Mouse (Mus musculus) limb, embryonic 10.5 days (tissue): ENCODE results near the gene Nkain2. TPM values are rescaled to one million over a fixed set of nuclear protein-coding genes. Genes with fewer than 3 reads are reported as not detected.
"Not testable (repeated sequence)": the region's sequence is repeated elsewhere in the genome, so short reads cannot be mapped to it uniquely, and the experiment has no call there.

Source experiments
- DNase-seq: peaks from one replicate; pipeline ENCODE4 v3.0.0-alpha.2; 2017; ENCODE audit warnings: low spot score
- H3K27ac ChIP-seq: fragments of 300-500 bp; sonication (generic); 2 replicates; pipeline ENCODE4 v1.5.1; 2016; ENCODE audit warnings: mild to moderate bottlenecking
- H3K27me3 ChIP-seq: fragments of 300-500 bp; sonication (generic); 2 replicates; pipeline ENCODE4 v1.6.1; 2016; ENCODE audit warnings: low read depth, mild to moderate bottlenecking; ENCODE audit not compliant: poor library complexity, severe bottlenecking
- H3K36me3 ChIP-seq: fragments of 300-500 bp; sonication (generic); 2 replicates; pipeline ENCODE4 v1.6.1; 2016; ENCODE audit warnings: mild to moderate bottlenecking, moderate library complexity
- H3K4me1 ChIP-seq: fragments of 300-500 bp; sonication (generic); 2 replicates; pipeline ENCODE4 v1.6.1; 2016
- H3K4me3 ChIP-seq: fragments of 300-500 bp; sonication (generic); 2 replicates; pipeline ENCODE4 v1.5.1; 2016; ENCODE audit warnings: mild to moderate bottlenecking, moderate library complexity
- H3K9me3 ChIP-seq: fragments of 300-500 bp; sonication (generic); replicated peaks from 2 replicates; pipeline ENCODE4 v1.6.1; 2016; ENCODE audit warnings: mild to moderate bottlenecking
- WGBS: fragments of 180-500 bp; shearing (Covaris S2); methylation state at CpG from one replicate; pipeline ENCODE4 v1.1.7; 2016; 5-methylcytosine and 5-hydroxymethylcytosine counted together
- polyA plus RNA-seq: library from polyadenylated mRNA; unstranded; fragments of >200 nt; fragmentation: Nextera tagmentation; extraction: Ambion mirVana; gene quantifications from 2 replicates; pipeline ENCODE4 v1.2.1, GENCODE M21; 2016

Nkain2 gene
- polyA plus RNA-seq, 1 experiment from 2014 or later, result 0.18 TPM

GRCm38 (mm10) chr10:32706579-32706978 is 183.7 kb downstream of the Nkain2 start:
- H3K9me3 ChIP-seq, DNase-seq, H3K4me1 ChIP-seq, H3K36me3 ChIP-seq, H3K27ac ChIP-seq, H3K27me3 ChIP-seq, H3K4me3 ChIP-seq: not testable (repeated sequence)
- 87% methylated on average over 1 of the region's 1 CpGs for WGBS

GRCm38 (mm10) chr10:32696661-32697060 is 193.6 kb downstream of the Nkain2 start:
- Histone ChIP-seq H3K4me1 (no peaks in the 10 kb centered on the region), H3K27ac (no peak overlapping the region), H3K27me3 (no peaks in the 10 kb centered on the region), H3K4me3 (no peak overlapping the region), H3K9me3 (no peaks in the 10 kb centered on the region), H3K36me3 (no peaks in the 10 kb centered on the region)
- no peak for DNase-seq
- 95% methylated on average over 2 of the region's 2 CpGs for WGBS

GRCm38 (mm10) chr10:32684548-32684947 is 205.7 kb downstream of the Nkain2 start:
- no peak overlapping the region for H3K4me3 ChIP-seq
- H3K27ac ChIP-seq, result no peak overlapping the region
- H3K36me3 ChIP-seq, result no peaks in the 10 kb centered on the region
- H3K9me3 ChIP-seq, result no peaks in the 10 kb centered on the region
- no peak for DNase-seq
- no peaks in the 10 kb centered on the region for H3K27me3 ChIP-seq
- no peaks in the 10 kb centered on the region for H3K4me1 ChIP-seq

DNA sequence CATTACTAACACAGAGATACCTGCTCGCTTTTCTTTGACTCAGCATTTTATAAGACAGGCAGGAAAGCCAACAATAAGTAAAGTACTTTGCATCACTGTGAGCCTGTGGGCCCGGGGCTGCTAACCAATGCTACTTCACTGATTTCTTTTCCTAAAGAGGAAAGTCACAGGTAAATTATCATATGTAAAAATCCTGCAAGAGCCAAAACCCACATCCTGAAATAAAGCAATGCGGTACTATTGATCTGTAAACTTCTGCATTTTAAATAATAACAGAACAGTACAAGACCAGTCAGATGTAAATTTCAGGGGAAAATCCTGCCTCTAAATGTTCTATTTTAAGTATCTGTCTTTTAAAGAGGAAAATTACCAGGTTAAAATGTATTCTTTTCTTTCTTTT is 250.0 kb downstream of the Nkain2 start:
- no peaks in the 10 kb centered on the region for H3K4me1 ChIP-seq
- no peak for DNase-seq
- H3K27ac ChIP-seq, result no peak overlapping the region
- WGBS, result 66% methylated on average over 3 of the region's 3 CpGs
- no peak overlapping the region for H3K4me3 ChIP-seq
- no peaks in the 10 kb centered on the region for H3K9me3 ChIP-seq
- H3K27me3 ChIP-seq, result no peaks in the 10 kb centered on the region
- no peaks in the 10 kb centered on the region for H3K36me3 ChIP-seq

DNA sequence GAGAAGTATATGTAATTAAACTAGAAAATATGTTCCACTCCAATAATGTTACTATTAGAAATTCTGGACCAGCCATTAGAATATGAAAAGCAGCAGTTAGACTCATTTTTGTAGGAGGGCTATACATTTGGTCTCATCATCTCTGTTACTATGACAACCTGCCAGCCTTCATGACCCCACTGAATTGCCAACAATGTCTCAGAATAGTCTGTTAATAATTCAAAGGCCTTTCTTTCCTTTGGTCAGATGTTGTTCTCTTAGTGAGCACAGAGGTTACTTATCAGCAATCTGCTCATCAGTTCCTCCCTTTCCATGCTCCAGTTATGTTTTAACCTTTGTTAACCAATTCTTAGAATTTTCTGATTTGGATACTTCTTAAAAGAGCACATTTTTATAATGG is 251.1 kb downstream of the Nkain2 start:
- Histone ChIP-seq H3K4me3 (no peak overlapping the region), H3K27me3 (no peaks in the 10 kb centered on the region)

DNA sequence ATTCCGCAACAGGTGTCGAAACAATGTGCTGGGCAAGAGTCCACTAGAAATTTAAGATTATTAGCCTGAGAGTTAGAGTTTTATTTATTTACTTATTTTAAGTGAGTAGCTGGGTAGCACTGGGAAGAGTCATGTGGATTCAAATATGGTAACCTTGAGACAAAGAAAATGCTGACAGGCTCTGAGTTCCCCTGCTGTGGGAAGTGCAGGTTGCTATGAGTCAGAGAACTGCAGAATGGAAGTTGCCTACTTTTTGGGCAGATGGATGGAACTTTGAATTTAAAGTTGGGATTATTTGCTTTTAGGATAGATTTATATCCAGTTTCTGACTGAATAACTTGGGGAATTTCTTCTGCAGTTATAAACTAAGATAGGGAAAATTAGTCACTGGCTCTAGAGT is 259.2 kb downstream of the Nkain2 start:
- H3K36me3 ChIP-seq, result no peaks in the 10 kb centered on the region
- H3K4me3 ChIP-seq, result no peak overlapping the region
- 96% methylated on average over 2 of the region's 2 CpGs for WGBS
- no peak overlapping the region for H3K27ac ChIP-seq
- DNase-seq, result no peak
- H3K27me3 ChIP-seq, result no peaks in the 10 kb centered on the region
- no peaks in the 10 kb centered on the region for H3K9me3 ChIP-seq
- H3K4me1 ChIP-seq, result no peaks in the 10 kb centered on the region

More for the DNA sequence above, 251.1 kb downstream of the Nkain2 start:
- no peaks in the 10 kb centered on the region for H3K9me3 ChIP-seq
- no peak for DNase-seq
- no peaks in the 10 kb centered on the region for H3K4me1 ChIP-seq
- H3K36me3 ChIP-seq, result no peaks in the 10 kb centered on the region
- no peak overlapping the region for H3K27ac ChIP-seq

- no peak overlapping the region for H3K27ac ChIP-seq
- DNase-seq, result no peak
- no peaks in the 10 kb centered on the region for H3K36me3 ChIP-seq
Measured at GRCm38 (mm10) chr10:32604448-32604847, 285.8 kb downstream of the Nkain2 start.

GRCm38 (mm10) chr10:32602798-32603197 is 287.5 kb downstream of the Nkain2 start:
- Histone ChIP-seq H3K9me3 (no peaks in the 10 kb centered on the region), H3K27ac (no peak overlapping the region), H3K27me3 (no peaks in the 10 kb centered on the region), H3K4me1 (no peaks in the 10 kb centered on the region), H3K36me3 (no peaks in the 10 kb centered on the region), H3K4me3 (no peak overlapping the region)
- DNase-seq, result no peak
- WGBS, result 84% methylated on average over 4 of the region's 4 CpGs

More at GRCm38 (mm10) chr10:32604448-32604847, 285.8 kb downstream of the Nkain2 start:
- no peak overlapping the region for H3K4me3 ChIP-seq
- no peaks in the 10 kb centered on the region for H3K27me3 ChIP-seq
- H3K4me1 ChIP-seq, result no peaks in the 10 kb centered on the region
- H3K9me3 ChIP-seq, result no peaks in the 10 kb centered on the region

GRCm38 (mm10) chr10:32594998-32595397 is 295.3 kb downstream of the Nkain2 start:
- 81% methylated on average over 2 of the region's 2 CpGs for WGBS

GRCm38 (mm10) chr10:32577276-32577580 is 313.0 kb downstream of the Nkain2 start:
- H3K9me3 ChIP-seq, result no peaks in the 10 kb centered on the region
- no peaks in the 10 kb centered on the region for H3K27me3 ChIP-seq
- no peak overlapping the region for H3K4me3 ChIP-seq
- no peaks in the 10 kb centered on the region for H3K4me1 ChIP-seq
- WGBS, result 70% methylated on average over 3 of the region's 3 CpGs
- DNase-seq, result no peak
- no peaks in the 10 kb centered on the region for H3K36me3 ChIP-seq
- no peak overlapping the region for H3K27ac ChIP-seq

More at GRCm38 (mm10) chr10:32594998-32595397, 295.3 kb downstream of the Nkain2 start:
- Histone ChIP-seq H3K4me1 (no peaks in the 10 kb centered on the region), H3K9me3 (no peaks in the 10 kb centered on the region), H3K36me3 (no peaks in the 10 kb centered on the region), H3K27me3 (no peaks in the 10 kb centered on the region), H3K27ac (no peak overlapping the region), H3K4me3 (no peak overlapping the region)
- DNase-seq, result no peak

- Histone ChIP-seq H3K36me3 (no peaks in the 10 kb centered on the region), H3K27me3 (no peaks in the 10 kb centered on the region), H3K4me1 (no peaks in the 10 kb centered on the region), H3K9me3 (no peaks in the 10 kb centered on the region), H3K27ac (no peak overlapping the region), H3K4me3 (no peak overlapping the region)
- DNase-seq, result no peak
- 68% methylated on average over 2 of the region's 2 CpGs for WGBS
Measured at GRCm38 (mm10) chr10:32576559-32577275, 313.5 kb downstream of the Nkain2 start.

- H3K36me3 ChIP-seq, result no peaks in the 10 kb centered on the region
- no peaks in the 10 kb centered on the region for H3K9me3 ChIP-seq
- H3K27ac ChIP-seq, result no peak overlapping the region
- H3K27me3 ChIP-seq, result no peaks in the 10 kb centered on the region
- WGBS, result 77% methylated on average over 3 of the region's 3 CpGs
- H3K4me1 ChIP-seq, result no peaks in the 10 kb centered on the region
- H3K4me3 ChIP-seq, result no peak overlapping the region
- DNase-seq, result no peak
Measured at GRCm38 (mm10) chr10:32557673-32558072, 332.6 kb downstream of the Nkain2 start.

DNA sequence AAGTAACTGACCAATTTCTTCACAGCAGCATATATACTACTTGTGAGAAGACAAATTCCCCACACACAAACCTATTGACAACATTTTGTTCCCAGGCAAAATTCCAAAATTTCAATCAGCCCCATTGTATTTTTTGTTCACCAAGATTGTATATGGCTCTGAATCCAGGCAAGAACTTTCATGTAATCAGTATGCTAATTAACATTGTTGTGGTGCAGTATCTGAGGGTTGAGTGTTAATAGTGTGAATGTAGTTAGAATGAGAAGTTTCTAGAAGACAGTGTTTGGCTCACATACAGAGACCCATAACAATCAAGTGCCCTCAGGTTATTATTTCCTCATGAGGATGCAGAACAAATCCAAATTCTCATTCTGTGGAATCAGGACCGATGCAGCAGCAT is 354.2 kb downstream of the Nkain2 start:
- no peaks in the 10 kb centered on the region for H3K4me1 ChIP-seq
- 87% methylated on average over 1 of the region's 1 CpGs for WGBS

GRCm38 (mm10) chr10:32510821-32511220 is 379.4 kb downstream of the Nkain2 start:
- no peak for DNase-seq
- Histone ChIP-seq H3K36me3 (no peaks in the 10 kb centered on the region), H3K27me3 (no peaks in the 10 kb centered on the region), H3K4me3 (no peak overlapping the region), H3K27ac (no peak overlapping the region), H3K9me3 (no peaks in the 10 kb centered on the region), H3K4me1 (no peaks in the 10 kb centered on the region)
- 89% methylated on average over 1 of the region's 1 CpGs for WGBS

More for the DNA sequence above, 354.2 kb downstream of the Nkain2 start:
- no peaks in the 10 kb centered on the region for H3K27me3 ChIP-seq
- H3K27ac ChIP-seq, result no peak overlapping the region
- H3K4me3 ChIP-seq, result no peak overlapping the region
- no peak for DNase-seq
- no peaks in the 10 kb centered on the region for H3K9me3 ChIP-seq
- no peaks in the 10 kb centered on the region for H3K36me3 ChIP-seq
